Mouse (Mus musculus): Measurements from ENCODE around the gene Oasl2. TPM values are rescaled to one million over a fixed set of nuclear protein-coding genes. Genes with fewer than 3 reads are reported as not detected.
A peak's percentile ranks its signal among the peaks of the same experiment; 100 is the strongest.
"Not testable (repeated sequence)": the region's sequence is repeated elsewhere in the genome, so short reads cannot be mapped to it uniquely, and the experiment has no call there.

The Oasl2 gene
- 10 to 100 TPM; 12.0 to 16.8 (median 14.4) TPM for total RNA-seq (2022)

GRCm38 (mm10) chr5:114896688-114897373 lies at the start of gene Oasl2:
Gene Oasl2 (plus strand): TSS chr5:114896936.
- DNase-seq, result no peak

GRCm38 (mm10) chr5:114851565-114852236 lies 45.0 kb upstream of the Oasl2 start:
- no peak for DNase-seq

DNA sequence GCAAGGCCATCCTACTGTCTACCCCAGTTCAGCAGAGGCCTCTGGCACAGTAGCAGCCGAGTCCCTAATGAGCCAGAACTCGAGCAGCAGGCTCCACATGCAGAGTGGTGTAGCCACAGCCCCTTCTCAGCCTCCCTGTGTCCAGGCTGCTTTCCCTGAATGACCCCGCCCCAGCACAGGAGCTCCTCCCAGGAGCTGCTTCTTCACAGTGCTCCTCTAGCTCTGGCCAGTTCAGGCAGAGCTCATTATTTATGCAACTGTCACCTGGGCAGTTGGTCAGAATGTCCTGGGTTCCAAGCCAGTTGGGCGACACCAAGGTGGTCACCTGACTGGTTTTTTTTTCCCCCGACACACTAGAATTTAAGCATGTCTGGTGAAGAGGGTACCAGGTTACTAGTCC lies 43.4 kb upstream of the Oasl2 start, which contains the start of gene 4930519G04Rik:
TSS of gene 4930519G04Rik (plus strand) at position 301 of the 400 bp plus-strand sequence.
- DNase-seq, result not testable (repeated sequence)

DNA sequence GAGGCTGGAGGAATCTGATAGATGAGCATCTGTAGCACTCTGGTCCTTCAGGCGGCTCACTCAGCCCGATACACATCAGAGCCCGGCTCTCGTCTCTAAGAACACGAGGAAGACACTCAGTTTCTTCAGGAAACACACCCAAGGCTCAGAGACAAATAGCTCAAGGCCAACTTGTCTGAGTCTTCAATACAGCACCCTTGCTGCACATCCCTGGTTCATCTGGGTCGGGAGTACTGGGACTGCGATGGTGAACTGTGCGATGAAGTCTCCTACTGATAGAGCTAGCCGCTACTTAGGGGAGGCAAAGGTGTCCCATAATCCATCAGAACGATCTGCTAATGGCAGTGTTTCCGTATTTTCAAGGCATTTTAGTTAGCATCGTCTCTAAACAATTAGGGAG lies 38.2 kb upstream of the Oasl2 start, which contains the start of gene Gm9936:
TSS of gene Gm9936 (minus strand) at position 101 of the 400 bp plus-strand sequence.
- DNase-seq, result no peak

GRCm38 (mm10) chr5:114859253-114859652 lies 37.5 kb upstream of the Oasl2 start:
- peak; percentile 23 for DNase-seq

GRCm38 (mm10) chr5:114861730-114862129 lies 35.0 kb upstream of the Oasl2 start:
- no peak for DNase-seq

- DNase-seq, result no peak
Observed at GRCm38 (mm10) chr5:114864813-114865212, 31.9 kb upstream of the Oasl2 start.

GRCm38 (mm10) chr5:114865279-114865678 lies 31.5 kb upstream of the Oasl2 start:
- no peak for DNase-seq

DNA sequence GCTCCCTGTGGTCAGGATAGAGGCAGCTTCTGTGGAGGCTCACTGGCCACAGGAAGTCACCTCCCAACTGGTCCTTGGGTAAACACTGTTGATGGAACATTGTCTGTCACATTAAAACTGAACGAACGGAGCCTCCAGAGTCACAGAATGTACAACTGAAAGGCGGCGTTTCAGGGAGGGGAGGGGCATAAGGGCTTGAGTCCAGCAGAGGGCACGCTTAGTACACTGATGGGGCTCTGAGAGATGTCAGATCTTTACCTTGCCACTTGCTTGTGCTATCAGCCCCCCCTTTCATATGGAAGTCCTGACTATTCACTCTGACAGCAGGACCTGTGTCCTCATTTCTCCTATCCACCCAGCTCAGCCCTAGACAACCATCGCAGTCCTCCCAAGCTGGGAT lies 20.9 kb upstream of the Oasl2 start:
- no peak for DNase-seq

GRCm38 (mm10) chr5:114876331-114876730 lies 20.4 kb upstream of the Oasl2 start:
- DNase-seq, result no peak

DNA sequence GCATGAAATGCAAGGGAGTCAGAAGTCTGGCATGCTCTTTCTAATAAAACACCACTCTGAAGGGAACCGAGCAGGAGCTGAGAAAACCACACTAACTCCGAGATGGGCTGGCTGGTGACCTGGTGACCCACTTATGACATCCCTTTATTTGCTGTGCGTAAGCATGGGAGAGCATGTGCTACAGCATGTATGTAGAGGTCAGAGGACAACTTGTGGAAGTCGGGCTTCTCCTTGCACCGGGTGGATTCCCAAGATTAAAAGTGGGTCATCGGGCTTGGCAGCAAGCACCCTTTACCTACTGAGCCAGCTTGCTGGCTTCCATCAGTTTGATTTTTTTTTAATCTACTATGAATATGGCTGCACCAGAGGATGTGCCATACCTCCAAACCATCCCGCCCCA lies 19.2 kb upstream of the Oasl2 start:
- no peak for DNase-seq

DNA sequence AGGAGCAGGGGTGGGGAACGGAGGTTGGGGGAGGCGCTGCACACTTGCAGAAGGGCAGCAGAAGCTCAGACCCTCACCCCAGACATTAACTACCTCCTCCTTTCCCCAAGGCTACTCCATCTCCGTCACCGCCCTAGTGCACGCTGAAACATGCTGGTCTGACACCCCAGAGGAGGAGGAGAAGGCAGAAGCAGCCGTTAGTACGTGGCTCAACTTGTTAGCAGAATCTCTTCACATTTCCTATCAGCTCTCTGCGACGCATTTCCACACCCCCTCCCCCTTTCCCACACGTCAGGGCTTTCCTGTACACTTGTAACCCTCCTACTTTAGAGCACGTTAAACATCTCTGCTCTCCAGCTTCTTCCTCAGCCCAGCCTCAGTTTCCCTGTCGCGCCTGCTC lies 17.3 kb upstream of the Oasl2 start:
- no peak for DNase-seq

GRCm38 (mm10) chr5:114882319-114882718 lies 14.4 kb upstream of the Oasl2 start:
- not testable (repeated sequence) for DNase-seq

DNA sequence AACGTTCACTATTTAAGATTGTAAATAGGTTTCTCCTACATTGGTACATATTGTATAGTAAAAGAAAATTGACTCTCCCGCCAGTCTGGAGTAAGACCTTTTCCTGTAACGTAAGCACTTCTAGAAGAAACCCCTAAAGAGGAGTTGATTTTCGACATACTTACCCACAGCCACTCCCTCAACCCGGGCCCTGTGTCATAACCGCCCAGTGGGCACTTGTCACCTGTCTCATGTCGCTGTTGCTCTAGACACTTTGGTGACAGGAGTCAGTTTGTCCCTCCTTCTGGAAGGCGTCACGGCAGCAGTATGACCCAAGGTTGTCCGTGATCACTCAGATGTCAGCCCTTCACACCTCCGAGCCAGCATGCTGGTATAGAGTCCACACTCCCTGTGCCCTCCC lies 13.7 kb upstream of the Oasl2 start:
- DNase-seq, result no peak

DNA sequence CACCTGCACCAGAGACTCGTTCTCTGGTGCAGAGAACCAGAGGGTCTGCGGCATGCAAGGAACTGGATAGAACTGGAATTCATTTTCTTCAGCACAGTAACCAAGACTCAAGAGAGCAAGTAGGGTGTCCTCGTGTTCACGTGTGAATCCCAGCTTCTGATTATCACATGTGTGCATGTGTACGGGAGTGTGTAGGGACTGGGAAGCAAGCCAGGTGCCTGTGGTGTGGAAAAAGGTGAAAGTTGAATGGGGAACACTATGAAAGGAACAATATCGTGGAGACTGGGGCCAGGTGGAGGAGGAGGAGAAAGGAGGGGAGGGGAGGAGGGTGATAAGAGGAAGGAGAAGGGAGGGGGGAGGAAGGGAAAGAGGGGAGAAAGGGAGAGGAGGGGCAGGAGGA lies 9.9 kb upstream of the Oasl2 start:
- no peak for DNase-seq

- no peak for DNase-seq
Observed at GRCm38 (mm10) chr5:114888995-114889394, 7.7 kb upstream of the Oasl2 start.

- DNase-seq, result no peak
Observed at GRCm38 (mm10) chr5:114895542-114895941, 1.2 kb upstream of the Oasl2 start.

DNA sequence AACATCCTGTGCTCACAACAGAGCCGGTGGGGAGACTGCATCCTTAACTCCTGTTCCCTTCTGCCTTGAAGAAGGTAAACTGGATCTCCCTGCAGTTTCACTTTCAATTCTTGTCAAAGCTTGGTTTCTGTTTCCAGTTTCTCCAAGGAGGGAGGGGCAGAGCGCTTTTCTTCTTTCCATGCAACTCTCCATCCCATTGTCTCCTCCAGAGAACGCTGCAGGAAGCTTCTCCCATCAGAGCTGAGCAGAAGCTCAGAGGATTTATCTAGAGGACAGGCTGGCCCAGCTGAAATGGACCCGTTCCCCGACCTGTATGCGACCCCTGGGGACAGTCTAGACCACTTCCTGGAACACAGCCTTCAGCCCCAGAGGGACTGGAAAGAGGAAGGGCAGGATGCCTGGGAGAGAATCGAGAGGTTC lies 648 bp downstream of the Oasl2 start:
- no peak for DNase-seq

GRCm38 (mm10) chr5:114898857-114899256 lies 2.1 kb downstream of the Oasl2 start:
- no peak for DNase-seq

- no peak for DNase-seq
Observed at GRCm38 (mm10) chr5:114902413-114902812, 5.7 kb downstream of the Oasl2 start.

DNA sequence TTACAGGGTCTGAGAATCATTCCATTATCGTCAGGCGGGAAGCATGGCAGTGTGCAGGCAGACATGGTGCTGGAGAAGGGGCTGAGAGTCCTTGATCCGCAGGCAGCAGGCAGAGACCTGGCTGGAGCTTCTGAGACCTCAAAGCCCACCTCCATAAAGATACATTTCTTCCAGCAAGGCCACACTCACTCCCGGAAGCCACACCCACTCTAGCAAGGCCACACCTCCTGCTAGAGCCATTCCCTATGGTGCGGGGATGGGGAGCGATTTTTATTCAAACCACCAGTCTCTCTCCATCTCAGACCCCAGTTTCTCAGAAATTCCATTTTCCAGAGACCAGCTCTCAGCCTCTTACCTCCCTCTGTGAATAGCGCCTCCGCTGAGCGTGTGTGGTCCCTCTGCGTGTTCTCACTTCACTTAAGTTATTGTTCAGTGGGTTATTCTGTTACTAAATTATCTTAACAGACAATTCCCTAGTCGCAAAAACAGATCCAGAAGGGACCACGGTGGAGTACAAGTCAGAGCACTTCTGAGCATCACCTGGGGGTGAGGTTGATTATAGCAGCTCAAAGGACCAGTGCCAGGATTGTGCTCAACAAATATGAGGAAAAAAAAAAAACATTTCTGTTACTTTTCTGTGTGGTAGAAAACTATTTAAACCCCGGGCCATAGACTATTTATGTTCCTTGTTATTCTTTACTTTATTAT lies 12.0 kb downstream of the Oasl2 start:
- DNase-seq, result no peak

DNA sequence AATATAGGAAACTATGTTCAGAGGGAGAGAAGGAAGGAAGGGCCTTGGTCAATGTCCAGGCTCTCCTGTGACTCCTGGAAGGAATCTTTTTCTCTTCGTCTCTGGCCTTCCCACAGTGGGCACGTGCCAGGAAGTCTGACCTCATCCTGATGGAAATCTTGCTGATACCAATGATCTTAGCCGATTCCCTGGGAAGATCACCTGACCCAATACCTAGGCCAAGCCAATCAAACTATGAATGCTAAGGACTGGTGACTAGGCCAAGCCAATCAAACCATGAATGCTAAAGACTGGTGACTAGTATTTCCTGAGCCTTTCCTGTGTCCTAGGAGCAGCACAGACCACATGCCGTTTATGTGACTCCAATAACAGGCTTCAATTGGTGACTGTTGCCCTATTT lies 16.9 kb downstream of the Oasl2 start:
- no peak for DNase-seq

DNA sequence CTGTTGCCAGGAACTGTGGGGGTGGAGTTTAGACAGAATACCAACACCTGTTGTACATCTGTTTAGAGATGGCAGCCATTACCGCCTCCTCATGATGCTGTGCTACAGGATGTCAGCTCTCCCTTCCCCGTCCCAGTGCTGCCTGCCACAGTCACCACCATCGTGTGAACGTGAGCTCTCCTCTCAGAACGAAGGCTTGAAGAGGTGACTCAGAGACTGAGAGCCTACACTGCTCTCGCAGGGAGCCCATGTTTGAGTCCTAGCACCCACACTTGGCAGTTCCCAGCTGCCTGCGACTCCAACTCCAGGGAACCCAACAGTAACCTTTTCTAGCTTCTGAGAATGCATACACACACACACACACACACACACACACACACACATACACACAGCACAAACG lies 18.1 kb downstream of the Oasl2 start:
- DNase-seq, result no peak
